Mouse (Mus musculus): Measurements from ENCODE around the gene Mzt1.

The Mzt1 gene

GRCm38 (mm10) chr14:99010920-99011313 lies 35.0 kb downstream of the Mzt1 start:
- DNase-seq (ENCODE audit: low spot score): no peak

GRCm38 (mm10) chr14:99010224-99010919 lies 35.6 kb downstream of the Mzt1 start:
- DNase-seq (ENCODE audit: low spot score): no peak

GRCm38 (mm10) chr14:98994218-98994617 lies 51.7 kb downstream of the Mzt1 start, which contains the start of gene Rpl36a-ps1:
Gene Rpl36a-ps1, minus strand, starts transcription at chr14:98994318.
- no peak for DNase-seq (ENCODE audit: low spot score)

GRCm38 (mm10) chr14:98992482-98992881 lies 53.5 kb downstream of the Mzt1 start:
- no peak for DNase-seq (ENCODE audit: low spot score)

- no peak for DNase-seq (ENCODE audit: low spot score)
Measured at GRCm38 (mm10) chr14:98990636-98991035, 55.3 kb downstream of the Mzt1 start.

- DNase-seq (ENCODE audit: low spot score): no peak
Measured at GRCm38 (mm10) chr14:98989818-98990217, 56.1 kb downstream of the Mzt1 start.
